Mouse (Mus musculus) cerebellum, adult 2 months (tissue): ENCODE measurements at regions not wholly inside any gene's neighbourhood (a gene's known extent, or its start where the extent isn't known, plus 50 kb on each side); places are given as distances from the start of the nearest gene placed in this dataset.

ENCODE experiments used
- DNase-seq, 2 experiments: peaks; one replicate each; pipeline ENCODE4 v3.0.0; 2021
- H3K27ac ChIP-seq: fragments of 200-500 bp; 2 replicates; pipeline ENCODE4 v1.5.1; 2012; ENCODE audit warnings: low read length, control low read depth, inconsistent platforms; ENCODE audit not compliant: insufficient read depth
- H3K27me3 ChIP-seq: fragments of 200-500 bp; 2 replicates; pipeline ENCODE4 v1.6.1; 2012; ENCODE audit warnings: inconsistent platforms, mild to moderate bottlenecking, low read length, moderate library complexity; ENCODE audit not compliant: control insufficient read depth, insufficient read depth
- H3K4me1 ChIP-seq: fragments of 200-500 bp; 2 replicates; pipeline ENCODE4 v1.6.1; 2011; ENCODE audit warnings: low read length; ENCODE audit not compliant: control insufficient read depth, insufficient read depth
- H3K4me3 ChIP-seq: fragments of 200-500 bp; replicated peaks from 2 replicates; pipeline ENCODE3; 2011; ENCODE audit warnings: mild to moderate bottlenecking, low read depth, low read length, control low read depth; ENCODE audit not compliant: insufficient read depth
- CTCF ChIP-seq: fragments of 200-500 bp; IDR thresholded peaks from 2 replicates; pipeline ENCODE4 v1.5.1; 2011; ENCODE audit warnings: low read depth, mild to moderate bottlenecking, control low read depth, low read length, moderate library complexity, borderline replicate concordance; ENCODE audit not compliant: insufficient read depth
- POLR2A ChIP-seq: fragments of 200-500 bp; IDR thresholded peaks from 2 replicates; pipeline ENCODE4 v1.6.1; 2011; ENCODE audit warnings: low read length, control low read depth, borderline replicate concordance; ENCODE audit not compliant: insufficient read depth
- WGBS: fragments of 180-500 bp; shearing (Covaris S2); methylation state at CpG from one replicate; pipeline ENCODE4 v1.1.7; 2018; 5-methylcytosine and 5-hydroxymethylcytosine counted together

GRCm38 (mm10) chr13:50982990-50983389 lies 117.7 kb upstream of the Spin1 start:
- TF ChIP-seq POLR2A (no peak), CTCF (no peak)
- no peaks in the 10 kb centered on the region for H3K4me1 ChIP-seq
- no peak for DNase-seq
- no peak overlapping the region for H3K4me3 ChIP-seq
- 72% methylated on average over 10 of the region's 10 CpGs for WGBS
- no peaks in the 10 kb centered on the region for H3K27me3 ChIP-seq
- no peak overlapping the region for H3K27ac ChIP-seq

DNA sequence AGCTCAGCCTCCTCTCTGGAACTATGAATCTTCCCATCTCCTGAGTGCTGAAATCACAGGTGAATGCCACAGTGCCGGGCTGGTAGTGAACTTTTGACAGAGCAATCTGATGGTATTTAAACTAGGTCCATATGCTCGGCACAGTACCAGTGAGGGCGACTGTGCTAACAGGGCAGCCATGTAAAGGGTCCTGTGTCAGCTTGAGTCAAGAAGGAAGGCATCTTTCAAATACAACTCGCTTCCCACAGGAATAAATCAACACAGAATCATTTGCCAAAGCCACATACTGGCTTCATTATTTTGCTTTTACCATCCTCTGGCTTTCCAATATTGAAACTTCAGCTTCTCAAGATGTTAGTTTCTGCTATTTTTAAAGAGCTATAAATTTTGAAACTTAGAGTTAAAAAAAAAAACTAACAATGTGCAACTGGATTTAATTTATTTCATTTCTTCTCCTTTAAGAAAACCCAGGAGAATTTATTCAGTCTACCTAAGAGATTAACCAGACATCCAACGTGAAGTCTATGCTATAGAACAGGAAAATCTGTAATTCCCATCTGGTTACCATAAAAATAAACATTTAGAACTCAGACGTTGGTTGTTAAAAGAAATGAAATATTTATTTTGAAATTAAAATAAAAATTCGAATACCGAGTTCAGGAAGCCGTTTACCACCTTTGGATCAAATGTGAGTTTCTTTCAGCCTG lies 108.8 kb upstream of the Spin1 start:
- H3K4me3 ChIP-seq: no peak overlapping the region
- no peak for TF ChIP-seq POLR2A
- WGBS: 85% methylated on average over 9 of the region's 9 CpGs

GRCm38 (mm10) chr13:50999738-51000137 lies 100.9 kb upstream of the Spin1 start:
- no peak overlapping the region for H3K4me3 ChIP-seq
- no peaks in the 10 kb centered on the region for H3K4me1 ChIP-seq
- H3K27me3 ChIP-seq: no peaks in the 10 kb centered on the region
- DNase-seq: no peak
- 83% methylated on average over 4 of the region's 4 CpGs for WGBS
- no peak overlapping the region for H3K27ac ChIP-seq
- TF ChIP-seq CTCF (no peak), POLR2A (no peak)

More for the DNA sequence above, 108.8 kb upstream of the Spin1 start:
- no peak for DNase-seq
- no peaks in the 10 kb centered on the region for H3K4me1 ChIP-seq
- H3K27me3 ChIP-seq: no peaks in the 10 kb centered on the region
- no peak overlapping the region for H3K27ac ChIP-seq

GRCm38 (mm10) chr13:51004827-51005226 lies 95.9 kb upstream of the Spin1 start:
- TF ChIP-seq POLR2A: no peak
- TF ChIP-seq CTCF: no peak
- H3K27ac ChIP-seq: no peak overlapping the region
- no peaks in the 10 kb centered on the region for H3K27me3 ChIP-seq
- DNase-seq: no peak
- H3K4me3 ChIP-seq: no peak overlapping the region
- no peaks in the 10 kb centered on the region for H3K4me1 ChIP-seq
- WGBS: 64% methylated on average over 3 of the region's 3 CpGs

DNA sequence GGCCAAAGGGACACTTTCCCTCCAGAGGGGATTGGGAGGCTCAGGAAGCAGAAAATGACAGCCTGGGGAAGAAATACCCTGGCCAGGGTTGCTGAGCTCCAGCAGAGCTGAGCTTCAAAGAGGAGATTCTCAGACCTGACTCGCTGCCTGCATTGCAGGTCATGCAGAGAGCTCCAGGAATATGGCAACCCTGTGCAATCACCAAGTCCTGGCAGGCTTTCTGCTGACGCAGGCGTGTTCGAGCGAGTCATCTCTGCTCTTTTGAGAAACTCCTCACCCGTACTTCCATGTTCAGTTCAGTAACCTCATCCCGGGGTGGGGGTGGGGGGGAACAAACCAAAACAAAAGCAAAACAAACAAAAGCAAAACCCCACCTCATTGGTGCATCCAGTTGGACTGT lies 89.9 kb upstream of the Spin1 start:
- WGBS: 68% methylated on average over 7 of the region's 7 CpGs
- H3K4me3 ChIP-seq: no peak overlapping the region
- no peak for DNase-seq
- no peak overlapping the region for H3K27ac ChIP-seq
- no peak for TF ChIP-seq POLR2A
- no peak for TF ChIP-seq CTCF
- H3K4me1 ChIP-seq: no peaks in the 10 kb centered on the region
- no peaks in the 10 kb centered on the region for H3K27me3 ChIP-seq

- 85% methylated on average over 3 of the region's 3 CpGs for WGBS
- Histone ChIP-seq H3K4me1 (no peaks in the 10 kb centered on the region), H3K27me3 (no peaks in the 10 kb centered on the region), H3K27ac (no peak overlapping the region), H3K4me3 (no peak overlapping the region)
- TF ChIP-seq POLR2A: no peak
- no peak for TF ChIP-seq CTCF
- DNase-seq: no peak
Observed at GRCm38 (mm10) chr13:51016209-51016608, 84.5 kb upstream of the Spin1 start.

GRCm38 (mm10) chr13:51016956-51017703 lies 83.5 kb upstream of the Spin1 start:
- WGBS: 79% methylated on average over 16 of the region's 16 CpGs
- TF ChIP-seq POLR2A (no peak), CTCF (no peak)

DNA sequence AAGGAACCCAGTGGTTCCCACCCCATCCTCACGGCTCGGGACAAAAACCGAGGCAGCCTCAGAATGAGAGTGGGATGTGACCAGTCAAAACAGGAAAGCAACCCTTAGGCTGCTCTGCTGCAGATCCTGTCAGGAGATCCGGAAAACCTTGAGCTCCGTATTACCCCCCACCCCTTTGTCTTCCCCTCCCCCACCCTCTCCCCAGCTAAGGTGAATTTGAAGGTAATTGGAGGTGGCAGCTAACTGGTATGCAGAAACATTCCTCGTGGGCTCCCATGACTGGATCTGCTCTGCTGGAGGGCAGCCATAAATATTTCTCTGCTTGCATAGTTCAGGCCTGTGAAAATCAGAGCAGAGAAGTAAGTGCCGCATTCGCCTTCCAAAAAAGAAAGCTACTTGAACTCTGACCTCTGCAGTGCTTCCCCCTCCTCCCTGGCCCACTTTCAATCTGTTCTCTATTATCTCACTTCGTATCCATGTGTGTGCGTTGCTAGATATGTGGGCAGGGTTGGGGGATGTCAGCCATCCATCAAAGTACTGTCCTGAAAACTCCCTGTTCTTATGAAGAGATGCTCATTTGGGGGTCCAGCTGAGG lies 82.9 kb upstream of the Spin1 start:
- H3K4me1 ChIP-seq: no peaks in the 10 kb centered on the region
- H3K27ac ChIP-seq: no peak overlapping the region
- no peak for DNase-seq
- WGBS: 35% methylated on average over 10 of the region's 10 CpGs
- H3K4me3 ChIP-seq: no peak overlapping the region
- TF ChIP-seq POLR2A (no peak), CTCF (no peak)
- no peaks in the 10 kb centered on the region for H3K27me3 ChIP-seq

More at GRCm38 (mm10) chr13:51016956-51017703, 83.5 kb upstream of the Spin1 start:
- no peak overlapping the region for H3K4me3 ChIP-seq
- no peaks in the 10 kb centered on the region for H3K27me3 ChIP-seq
- no peak overlapping the region for H3K27ac ChIP-seq
- H3K4me1 ChIP-seq: no peaks in the 10 kb centered on the region
- DNase-seq: no peak
